Mouse (Mus musculus) stomach, embryonic 14.5 days (tissue): ENCODE data around the gene Efcab3. TPM values are rescaled to one million over a fixed set of nuclear protein-coding genes. Genes with fewer than 3 reads are reported as not detected.
"Not testable (repeated sequence)": the region's sequence is repeated elsewhere in the genome, so short reads cannot be mapped to it uniquely, and the experiment has no call there.

Source experiments
- ATAC-seq: fragments of 200-750 bp; cut with Nextera tagmentation; 2 replicates; pipeline ENCODE4 v1.8.0; 2017; ENCODE audit warnings: low read depth, moderate TSS enrichment; ENCODE audit not compliant: insufficient number of reproducible peaks, insufficient read depth, low FRiP score
- H3K27ac ChIP-seq: fragments of 300-500 bp; sonication (generic); 2 replicates; pipeline ENCODE4 v1.5.1; 2014; ENCODE audit warnings: mild to moderate bottlenecking, low read length, moderate library complexity, mixed read lengths
- H3K27me3 ChIP-seq: fragments of 300-500 bp; sonication (generic); 2 replicates; pipeline ENCODE4 v1.6.1; 2014; ENCODE audit warnings: low read length, control low read depth, mixed read lengths; ENCODE audit not compliant: control insufficient read depth, insufficient read depth
- H3K36me3 ChIP-seq: fragments of 300-500 bp; sonication (generic); 2 replicates; pipeline ENCODE4 v1.6.1; 2014; ENCODE audit warnings: mild to moderate bottlenecking, control low read depth, low read length, moderate library complexity, mixed read lengths; ENCODE audit not compliant: control insufficient read depth, insufficient read depth
- H3K4me1 ChIP-seq: fragments of 300-500 bp; sonication (generic); 2 replicates; pipeline ENCODE4 v1.6.1; 2014; ENCODE audit warnings: low read length, control low read depth, mixed read lengths; ENCODE audit not compliant: control insufficient read depth, insufficient read depth
- H3K4me2 ChIP-seq: fragments of 300-500 bp; sonication (generic); replicated peaks from 2 replicates; pipeline ENCODE4 v1.6.1; 2014; ENCODE audit warnings: low read depth, low read length, control low read depth
- H3K4me3 ChIP-seq: fragments of 300-500 bp; sonication (generic); 2 replicates; pipeline ENCODE4 v1.5.1; 2014; ENCODE audit warnings: low read depth, low read length, control low read depth
- H3K9ac ChIP-seq: fragments of 300-500 bp; sonication (generic); replicated peaks from 2 replicates; pipeline ENCODE4 v1.6.1; 2014; ENCODE audit warnings: low read depth, mild to moderate bottlenecking, control low read depth, low read length, moderate library complexity, mixed read lengths
- H3K9me3 ChIP-seq: fragments of 300-500 bp; sonication (generic); 2 replicates; pipeline ENCODE4 v1.6.1; 2016; ENCODE audit warnings: low read depth, low read length, control low read depth; ENCODE audit not compliant: control insufficient read depth
- WGBS: fragments of 180-500 bp; shearing (Covaris S2); extraction: QIAGEN DNeasy Blood & Tissue Kit; methylation state at CpG from one replicate; pipeline ENCODE4 v1.1.7; 2014; 5-methylcytosine and 5-hydroxymethylcytosine counted together
- polyA plus RNA-seq: library from polyadenylated mRNA; unstranded; fragments of >200 nt; fragmentation: Nextera tagmentation; extraction: Ambion mirVana; gene quantifications from 2 replicates; pipeline ENCODE4 v1.2.1, GENCODE M21; 2014

Gene Efcab3
- polyA plus RNA-seq = 0.65 TPM in 1 of 2 replicates, not detected in the other

GRCm38 (mm10) chr11:105063292-105063691 lies at the start of gene Efcab3:
Gene Efcab3 (plus strand): TSS chr11:105063592.
- H3K4me2 ChIP-seq = no peak within 1 kb of the TSS
- H3K4me1 ChIP-seq = no peaks in the 10 kb centered on the region
- no peak within 1 kb of the TSS for H3K27ac ChIP-seq
- no peak within 1 kb of the TSS for H3K9ac ChIP-seq
- no peaks in the 10 kb centered on the region for H3K27me3 ChIP-seq
- H3K4me3 ChIP-seq = no peak within 1 kb of the TSS
- no peaks in the 10 kb centered on the region for H3K36me3 ChIP-seq
- no peak for ATAC-seq
- WGBS = 86% methylated on average over 5 of the region's 5 CpGs
- H3K9me3 ChIP-seq = 0 out of 2 replicates have a peak, but pooled peaks cover 3% of the 10 kb centered on the region

- WGBS = 72% methylated on average over 7 of the region's 7 CpGs
- H3K4me2 ChIP-seq = no peak overlapping the region
- H3K4me1 ChIP-seq = no peaks in the 10 kb centered on the region
- no peaks in the 10 kb centered on the region for H3K9me3 ChIP-seq
- no peak overlapping the region for H3K9ac ChIP-seq
- H3K4me3 ChIP-seq = no peak overlapping the region
- H3K27me3 ChIP-seq = no peaks in the 10 kb centered on the region
- no peak overlapping the region for H3K27ac ChIP-seq
- H3K36me3 ChIP-seq = no peaks in the 10 kb centered on the region
- no peak for ATAC-seq
These were observed 42.3 kb upstream of the Efcab3 start for GRCm38 (mm10) chr11:105021071-105021470.

GRCm38 (mm10) chr11:105028744-105029348 lies 34.5 kb upstream of the Efcab3 start:
- Histone ChIP-seq H3K9ac (no peak overlapping the region), H3K27me3 (no peaks in the 10 kb centered on the region), H3K4me1 (no peaks in the 10 kb centered on the region), H3K27ac (no peak overlapping the region), H3K36me3 (no peaks in the 10 kb centered on the region), H3K9me3 (no peaks in the 10 kb centered on the region), H3K4me3 (no peak overlapping the region), H3K4me2 (no peak overlapping the region)
- ATAC-seq = peak; percentile 83; the same call in 1 of the 2 replicates
- WGBS = 34% methylated on average over 6 of the region's 6 CpGs

- H3K9ac ChIP-seq = no peak overlapping the region
- H3K4me2 ChIP-seq = no peak overlapping the region
- no peaks in the 10 kb centered on the region for H3K4me1 ChIP-seq
- H3K4me3 ChIP-seq = no peak overlapping the region
- WGBS = 31% methylated on average over 8 of the region's 8 CpGs
- no peaks in the 10 kb centered on the region for H3K36me3 ChIP-seq
- H3K9me3 ChIP-seq = no peaks in the 10 kb centered on the region
- H3K27ac ChIP-seq = no peak overlapping the region
- H3K27me3 ChIP-seq = no peaks in the 10 kb centered on the region
- no peak for ATAC-seq
These were observed 33.9 kb upstream of the Efcab3 start for GRCm38 (mm10) chr11:105029525-105029924.

- H3K9ac ChIP-seq = no peak overlapping the region
- no peaks in the 10 kb centered on the region for H3K27me3 ChIP-seq
- H3K36me3 ChIP-seq = no peaks in the 10 kb centered on the region
- H3K4me2 ChIP-seq = no peak overlapping the region
- WGBS = 54% methylated on average over 6 of the region's 6 CpGs
- H3K4me3 ChIP-seq = no peak overlapping the region
- no peaks in the 10 kb centered on the region for H3K9me3 ChIP-seq
- H3K27ac ChIP-seq = no peak overlapping the region
- no peak for ATAC-seq
- no peaks in the 10 kb centered on the region for H3K4me1 ChIP-seq
These were observed 33.2 kb upstream of the Efcab3 start for GRCm38 (mm10) chr11:105030229-105030628.

GRCm38 (mm10) chr11:105031103-105031502 lies 32.3 kb upstream of the Efcab3 start:
- ATAC-seq = no peak
- WGBS = 53% methylated on average over 2 of the region's 2 CpGs
- Histone ChIP-seq H3K4me1 (no peaks in the 10 kb centered on the region), H3K9ac (no peak overlapping the region), H3K27me3 (no peaks in the 10 kb centered on the region), H3K4me3 (no peak overlapping the region), H3K9me3 (no peaks in the 10 kb centered on the region), H3K27ac (no peak overlapping the region), H3K36me3 (no peaks in the 10 kb centered on the region), H3K4me2 (no peak overlapping the region)

- WGBS = 91% methylated on average over 1 of the region's 1 CpGs
These were observed 28.3 kb upstream of the Efcab3 start for GRCm38 (mm10) chr11:105035081-105035480.

GRCm38 (mm10) chr11:105112448-105112847 lies 49.1 kb downstream of the Efcab3 start:
- not testable (repeated sequence) for H3K9ac ChIP-seq, H3K27ac ChIP-seq, H3K4me2 ChIP-seq, H3K9me3 ChIP-seq, H3K27me3 ChIP-seq, ATAC-seq, H3K36me3 ChIP-seq, H3K4me1 ChIP-seq, H3K4me3 ChIP-seq
- WGBS = 76% methylated on average over 19 of the region's 22 CpGs

More at GRCm38 (mm10) chr11:105035081-105035480, 28.3 kb upstream of the Efcab3 start:
- Histone ChIP-seq H3K4me1 (no peaks in the 10 kb centered on the region), H3K27me3 (no peaks in the 10 kb centered on the region), H3K9me3 (no peaks in the 10 kb centered on the region), H3K27ac (no peak overlapping the region), H3K9ac (no peak overlapping the region), H3K4me2 (no peak overlapping the region), H3K4me3 (no peak overlapping the region), H3K36me3 (no peaks in the 10 kb centered on the region)
- ATAC-seq = no peak

- no peaks in the 10 kb centered on the region for H3K9me3 ChIP-seq
- H3K4me1 ChIP-seq = no peaks in the 10 kb centered on the region
- 88% methylated on average over 7 of the region's 7 CpGs for WGBS
- H3K27ac ChIP-seq = no peak overlapping the region
- H3K9ac ChIP-seq = no peak overlapping the region
- H3K4me3 ChIP-seq = no peak overlapping the region
- H3K4me2 ChIP-seq = no peak overlapping the region
- ATAC-seq = no peak
- no peaks in the 10 kb centered on the region for H3K27me3 ChIP-seq
- H3K36me3 ChIP-seq = no peaks in the 10 kb centered on the region
These were observed 54.4 kb downstream of the Efcab3 start for GRCm38 (mm10) chr11:105117814-105118213.
